Mouse (Mus musculus) liver, postnatal 0 days (tissue): ENCODE results near the gene Slc4a11.

Source experiments
- CTCF ChIP-seq: sonication (generic); IDR thresholded peaks from 2 replicates; pipeline ENCODE4 v1.5.1; 2016; ENCODE audit warnings: antibody characterized with exemption, low read depth
- EP300 ChIP-seq: IDR thresholded peaks from 2 replicates; pipeline ENCODE4 v1.6.1; 2016; ENCODE audit warnings: antibody characterized with exemption, low read depth, mild to moderate bottlenecking

- TF ChIP-seq CTCF (no peak), EP300 (no peak)
Measured at GRCm38 (mm10) chr2:130653303-130653702, 44.0 kb downstream of the Slc4a11 start.
